Comparison of ENCODE assay signal across 13 mouse cellular contexts in genomic region chr13:98187904-98188303, GRCm38 (mm10).
"Had no signal": no experiment of that assay in that cellular context is flagged by ENCODE, and none has a peak within 500 bp of the region (broad histone marks: within the 10 kb centered on the region; RNA-seq: fewer than 3 reads in every experiment).

No protein-coding gene starts in this region.

- H3K4me1 ChIP-seq: stomach, embryonic 15.5 days had no signal

- H3K4me3 ChIP-seq: layer of hippocampus, adult 2 months; limb, embryonic 13.5 days; midbrain, embryonic 10.5 days; midbrain, embryonic 15.5 days; stomach, embryonic 15.5 days had no signal

- H3K4me2 ChIP-seq: limb, embryonic 13.5 days; midbrain, embryonic 15.5 days; stomach, embryonic 15.5 days had no signal

- H3K9me3 ChIP-seq: limb, embryonic 13.5 days; midbrain, embryonic 10.5 days; midbrain, embryonic 15.5 days; stomach, embryonic 15.5 days had no signal

- H3K27ac ChIP-seq: layer of hippocampus, adult 2 months; limb, embryonic 13.5 days; midbrain, embryonic 10.5 days; midbrain, embryonic 15.5 days; stomach, embryonic 15.5 days had no signal

- H3K27me3 ChIP-seq: limb, embryonic 13.5 days; midbrain, embryonic 15.5 days; stomach, embryonic 15.5 days had no signal

- ATAC-seq: midbrain, embryonic 15.5 days had no signal

- DNase-seq: kidney, adult 18-20 months; kidney, postnatal 10 days; kidney, postnatal 4 days; left cerebral cortex, postnatal 4 days; lung, adult 18-20 months; right cerebral cortex, postnatal 14 days; thymus, adult 2 months; thymus, postnatal 25 days had no signal

- H3K9ac ChIP-seq: limb, embryonic 13.5 days; midbrain, embryonic 15.5 days; stomach, embryonic 15.5 days had no signal

- H3K36me3 ChIP-seq: limb, embryonic 13.5 days; midbrain, embryonic 10.5 days; midbrain, embryonic 15.5 days; stomach, embryonic 15.5 days had no signal
